Mouse (Mus musculus) spleen, adult 2 months (tissue): ENCODE data around the gene Unc5b. TPM values are rescaled to one million over a fixed set of nuclear protein-coding genes. Genes with fewer than 3 reads are reported as not detected.

Experiments used
- DNase-seq, 2 experiments: peaks; one replicate each; pipeline versions ENCODE4 v3.0.0 to v3.0.0-alpha.2; 2012 to 2021; ENCODE audit warnings: low spot score in 2 of 2, low read depth in 1 of 2
- H3K27ac ChIP-seq: fragments of 200-500 bp; 2 replicates; pipeline ENCODE4 v1.5.1; 2012; ENCODE audit warnings: low read length, inconsistent platforms; ENCODE audit not compliant: insufficient read depth
- H3K27me3 ChIP-seq: fragments of 200-500 bp; 2 replicates; pipeline ENCODE4 v1.6.1; 2012; ENCODE audit warnings: mild to moderate bottlenecking, moderate library complexity, low read length, inconsistent platforms; ENCODE audit not compliant: control insufficient read depth, insufficient read depth
- H3K36me3 ChIP-seq: fragments of 200-500 bp; 2 replicates; pipeline ENCODE4 v1.6.1; 2012; ENCODE audit warnings: mild to moderate bottlenecking, low read length, inconsistent platforms; ENCODE audit not compliant: control insufficient read depth, insufficient read depth
- H3K4me1 ChIP-seq: fragments of 200-500 bp; 2 replicates; pipeline ENCODE4 v1.6.1; 2011; ENCODE audit warnings: inconsistent platforms; ENCODE audit not compliant: control insufficient read depth, insufficient read depth, insufficient read length
- H3K4me3 ChIP-seq: fragments of 200-500 bp; 2 replicates; pipeline ENCODE4 v1.5.1; 2011; ENCODE audit warnings: mild to moderate bottlenecking, inconsistent platforms; ENCODE audit not compliant: insufficient read depth, insufficient read length; ENCODE audit errors: extremely low read depth
- CTCF ChIP-seq: fragments of 200-500 bp; IDR thresholded peaks from 2 replicates; pipeline ENCODE4 v1.5.1; 2011; ENCODE audit warnings: mild to moderate bottlenecking, inconsistent platforms; ENCODE audit not compliant: insufficient read depth, insufficient read length, insufficient replicate concordance; ENCODE audit errors: extremely low read depth
- POLR2A ChIP-seq: fragments of 200-500 bp; IDR thresholded peaks from 2 replicates; pipeline ENCODE4 v1.6.1; 2011; ENCODE audit warnings: low read depth, low read length, inconsistent platforms
- WGBS: fragments of 180-500 bp; shearing (Covaris S2); methylation state at CpG from one replicate; pipeline ENCODE4 v1.1.7; 2018; 5-methylcytosine and 5-hydroxymethylcytosine counted together
- polyA plus RNA-seq: library from polyadenylated mRNA; depleted of rRNA; stranded (reverse); fragments of >200 nt; gene quantifications from 2 replicates; pipeline ENCODE4 v1.2.3, GENCODE M21; 2012

Unc5b gene
- polyA plus RNA-seq, 1 experiment: 3.8 TPM

- DNase-seq: no peak
- H3K4me1 ChIP-seq: no peaks in the 10 kb centered on the region
- H3K27ac ChIP-seq: no peak overlapping the region
- no peak overlapping the region for H3K4me3 ChIP-seq
- TF ChIP-seq POLR2A: no peak
- no peak for TF ChIP-seq CTCF
- 82% methylated on average over 5 of the region's 5 CpGs for whole genome bisulfite sequencing
- no peaks in the 10 kb centered on the region for H3K27me3 ChIP-seq
- H3K36me3 ChIP-seq: peaks cover 5% of the 10 kb centered on the region
These were observed 99.6 kb downstream of the Unc5b start for GRCm38 (mm10) chr10:60731742-60732141.

- TF ChIP-seq POLR2A: no peak
- TF ChIP-seq CTCF: no peak
- Histone ChIP-seq H3K4me1 (no peaks in the 10 kb centered on the region), H3K27me3 (no peaks in the 10 kb centered on the region), H3K27ac (no peak overlapping the region), H3K4me3 (no peak overlapping the region), H3K36me3 (peaks cover 9% of the 10 kb centered on the region)
- no peak for DNase-seq
- 83% methylated on average over 5 of the region's 5 CpGs for WGBS
These were observed 104.1 kb downstream of the Unc5b start for GRCm38 (mm10) chr10:60727301-60727700.

GRCm38 (mm10) chr10:60726896-60727295, 104.5 kb downstream of the Unc5b start:
- H3K36me3 ChIP-seq: peaks cover 9% of the 10 kb centered on the region
- no peak overlapping the region for H3K27ac ChIP-seq
- no peak overlapping the region for H3K4me3 ChIP-seq
- TF ChIP-seq CTCF (no peak), POLR2A (no peak)
- no peaks in the 10 kb centered on the region for H3K27me3 ChIP-seq
- DNase-seq: no peak
- H3K4me1 ChIP-seq: no peaks in the 10 kb centered on the region
- WGBS: 96% methylated on average over 3 of the region's 3 CpGs

DNA sequence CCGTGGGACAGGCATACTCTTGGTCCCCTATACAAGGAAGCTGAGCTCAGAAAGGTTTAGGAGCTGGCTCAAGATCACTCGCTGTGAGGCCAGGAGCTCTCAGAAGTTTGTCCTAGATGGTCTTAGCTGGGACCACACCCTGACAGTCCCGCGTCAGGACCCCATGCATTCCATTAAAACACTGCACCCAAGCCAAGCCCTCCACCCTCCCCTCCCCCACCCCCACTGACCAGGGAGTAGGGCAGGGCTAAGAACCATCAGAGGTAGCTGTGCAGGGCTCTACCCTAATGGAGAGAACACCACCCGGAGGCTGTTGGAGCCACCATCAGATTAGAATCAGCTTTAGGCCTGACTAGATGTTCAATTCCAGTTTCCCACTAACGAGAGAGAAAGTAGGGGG, 106.9 kb downstream of the Unc5b start:
- no peak for DNase-seq
- H3K27me3 ChIP-seq: no peaks in the 10 kb centered on the region
- 91% methylated on average over 6 of the region's 6 CpGs for WGBS
- H3K4me3 ChIP-seq: no peak overlapping the region
- no peaks in the 10 kb centered on the region for H3K4me1 ChIP-seq
- TF ChIP-seq CTCF: no peak
- TF ChIP-seq POLR2A: no peak
- H3K27ac ChIP-seq: no peak overlapping the region
- H3K36me3 ChIP-seq: peaks cover 11% of the 10 kb centered on the region

DNA sequence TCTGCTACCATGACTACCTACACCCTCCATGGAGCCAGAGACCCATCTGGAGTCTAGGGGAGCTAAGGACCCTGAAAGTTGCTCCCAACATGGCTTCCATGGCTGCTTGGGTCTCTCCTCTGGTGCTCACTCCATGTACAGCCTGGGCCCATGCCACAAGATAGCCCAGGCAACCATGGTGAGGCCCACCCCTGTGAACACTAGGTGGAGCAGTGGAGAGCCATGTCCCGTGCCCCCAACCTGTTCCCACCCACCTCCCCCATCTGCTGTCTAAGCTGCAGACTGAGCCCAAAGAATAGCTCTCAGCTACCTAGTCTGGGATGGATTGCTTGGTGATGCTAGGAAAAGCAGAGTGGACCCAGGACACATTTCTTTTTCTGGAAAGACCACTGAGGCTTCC, 108.0 kb downstream of the Unc5b start:
- TF ChIP-seq CTCF (peak; percentile 20; the same call in 1 of the 2 replicates), POLR2A (no peak)
- H3K4me1 ChIP-seq: no peaks in the 10 kb centered on the region
- DNase-seq: no peak
- H3K36me3 ChIP-seq: peaks cover 9% of the 10 kb centered on the region; the same call in 1 of the 2 replicates
- H3K4me3 ChIP-seq: no peak overlapping the region
- no peaks in the 10 kb centered on the region for H3K27me3 ChIP-seq
- H3K27ac ChIP-seq: no peak overlapping the region
- WGBS: 15% methylated on average over 1 of the region's 1 CpGs

GRCm38 (mm10) chr10:60721640-60722039, 109.7 kb downstream of the Unc5b start:
- peaks cover 9% of the 10 kb centered on the region; the same call in 1 of the 2 replicates for H3K36me3 ChIP-seq
- 72% methylated on average over 12 of the region's 12 CpGs for WGBS

DNA sequence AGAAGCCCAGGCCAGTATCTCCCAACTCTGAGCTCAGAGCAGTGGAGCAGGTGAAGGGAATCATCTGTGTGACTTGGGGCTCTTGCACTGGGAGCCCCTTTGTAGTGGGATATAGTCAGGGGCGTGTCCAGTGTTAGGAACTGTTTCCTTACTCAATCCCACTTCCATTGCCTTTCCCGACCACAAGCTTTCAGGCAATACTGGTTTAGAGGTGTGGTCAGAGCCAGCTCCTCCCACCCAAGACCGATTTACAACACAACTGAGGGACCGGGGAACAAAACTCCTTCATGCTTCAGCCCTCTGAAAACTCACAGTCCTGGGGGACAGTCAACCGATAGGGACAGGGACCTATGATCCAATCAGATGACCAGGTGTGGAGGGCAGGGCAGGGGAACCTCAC, 110.9 kb downstream of the Unc5b start:
- Histone ChIP-seq H3K27me3 (no peaks in the 10 kb centered on the region), H3K27ac (no peak overlapping the region), H3K4me1 (no peaks in the 10 kb centered on the region), H3K4me3 (no peak overlapping the region), H3K36me3 (peaks cover 15% of the 10 kb centered on the region)
- TF ChIP-seq POLR2A (no peak), CTCF (no peak)
- 86% methylated on average over 5 of the region's 5 CpGs for WGBS
- no peak for DNase-seq

More at GRCm38 (mm10) chr10:60721640-60722039, 109.7 kb downstream of the Unc5b start:
- Histone ChIP-seq H3K4me1 (no peaks in the 10 kb centered on the region), H3K4me3 (no peak overlapping the region), H3K27me3 (no peaks in the 10 kb centered on the region), H3K27ac (no peak overlapping the region)
- TF ChIP-seq CTCF (no peak), POLR2A (no peak)
- no peak for DNase-seq
